Mouse (Mus musculus) MEL (cell line): ENCODE data around the gene Col25a1. TPM values are rescaled to one million over a fixed set of nuclear protein-coding genes. Genes with fewer than 3 reads are reported as not detected.

Source experiments
- DNase-seq: peaks from one replicate; pipeline ENCODE4 v3.0.0; 2011; ENCODE audit warnings: low read depth, low spot score
- H3K27ac ChIP-seq: 2 replicates; pipeline ENCODE4 v1.5.1; 2012; ENCODE audit warnings: low read depth, mild to moderate bottlenecking, control low read depth, low read length, moderate library complexity; ENCODE audit not compliant: control insufficient read depth
- H3K27me3 ChIP-seq, 2 experiments: fragments of 150-350 bp in 1 of 2; sonication (generic) in 1 of 2; 2 replicates each; pipeline ENCODE4 v1.6.1; 2012; ENCODE audit warnings: low read length in 2 of 2, mild to moderate bottlenecking in 2 of 2, improper control_type of control experiment in 1 of 2, moderate library complexity in 1 of 2; ENCODE audit not compliant: insufficient read depth in 2 of 2, control insufficient read depth in 1 of 2
- H3K36me3 ChIP-seq, 2 experiments: 2 replicates each; pipeline ENCODE4 v1.6.1; 2012 to 2014; ENCODE audit warnings: low read length in 2 of 2, improper control_type of control experiment in 1 of 2, inconsistent platforms in 1 of 2, mild to moderate bottlenecking in 1 of 2; ENCODE audit not compliant: insufficient read depth in 2 of 2, control insufficient read depth in 1 of 2
- H3K4me1 ChIP-seq, 2 experiments: fragments of 150-350 bp in 1 of 2; sonication (generic) in 1 of 2; 2 replicates each; pipeline ENCODE4 v1.6.1; 2012; ENCODE audit warnings: low read length in 2 of 2, improper control_type of control experiment in 1 of 2, mild to moderate bottlenecking in 1 of 2; ENCODE audit not compliant: insufficient read depth in 2 of 2, control insufficient read depth in 1 of 2
- H3K4me3 ChIP-seq, 2 experiments: fragments of 150-350 bp in 1 of 2; sonication (generic) in 1 of 2; 2 replicates each; pipeline ENCODE4 v1.5.1; 2012; ENCODE audit warnings: low read depth in 2 of 2, low read length in 2 of 2, mild to moderate bottlenecking in 2 of 2, moderate library complexity in 2 of 2, control low read depth in 1 of 2, improper control_type of control experiment in 1 of 2; ENCODE audit not compliant: control insufficient read depth in 1 of 2, insufficient read depth in 1 of 2
- H3K79me2 ChIP-seq: 2 replicates; pipeline ENCODE4 v1.6.1; 2012; ENCODE audit warnings: mild to moderate bottlenecking, low read length, moderate library complexity; ENCODE audit not compliant: control insufficient read depth, poor library complexity, insufficient read depth
- H3K9ac ChIP-seq: 2 replicates; pipeline ENCODE4 v1.6.1; 2012; ENCODE audit warnings: low read depth, mild to moderate bottlenecking, control low read depth, low read length, moderate library complexity; ENCODE audit not compliant: control insufficient read depth, poor library complexity, severe bottlenecking
- H3K9me3 ChIP-seq: fragments of 150-350 bp; sonication (generic); replicated peaks from 2 replicates; pipeline ENCODE4 v1.6.1; 2012; ENCODE audit warnings: mild to moderate bottlenecking, low read length, improper control_type of control experiment, moderate library complexity; ENCODE audit not compliant: insufficient read depth
- BHLHE40 ChIP-seq: IDR thresholded peaks from 2 replicates; pipeline ENCODE4 v1.6.1; 2012; ENCODE audit warnings: low read depth, mild to moderate bottlenecking, inconsistent platforms, low read length, improper control_type of control experiment, borderline replicate concordance
- E2F4 ChIP-seq: IDR thresholded peaks from 2 replicates; pipeline ENCODE4 v1.6.1; 2011; ENCODE audit warnings: low read depth, low read length, improper control_type of control experiment, borderline replicate concordance
- ELF1 ChIP-seq: IDR thresholded peaks from 2 replicates; pipeline ENCODE4 v1.6.1; 2014; ENCODE audit warnings: low read depth, mild to moderate bottlenecking, inconsistent platforms, low read length, improper control_type of control experiment, moderate library complexity
- ETS1 ChIP-seq: IDR thresholded peaks from 2 replicates; pipeline ENCODE4 v1.6.1; 2012; ENCODE audit warnings: low read depth, mild to moderate bottlenecking, inconsistent platforms, low read length, improper control_type of control experiment, moderate library complexity
- HCFC1 ChIP-seq: IDR thresholded peaks from 2 replicates; pipeline ENCODE4 v1.6.1; 2012; ENCODE audit warnings: low read depth, mild to moderate bottlenecking, inconsistent platforms, low read length, improper control_type of control experiment, moderate library complexity
- KAT2A ChIP-seq: conservative IDR thresholded peaks from 2 replicates; pipeline ENCODE4 v1.6.1; 2012; ENCODE audit warnings: low read depth, low read length, improper control_type of control experiment, inconsistent platforms
- MYB ChIP-seq: IDR thresholded peaks from 2 replicates; pipeline ENCODE4 v1.6.1; 2011; ENCODE audit warnings: mild to moderate bottlenecking, low read depth, low read length, improper control_type of control experiment
- MYC ChIP-seq: IDR thresholded peaks from 2 replicates; pipeline ENCODE4 v1.6.1; 2011; ENCODE audit warnings: low read depth, mild to moderate bottlenecking, low read length, improper control_type of control experiment, moderate library complexity
- NELFE ChIP-seq: IDR thresholded peaks from 2 replicates; pipeline ENCODE4 v1.6.1; 2011; ENCODE audit warnings: low read depth, low read length, improper control_type of control experiment
- NRF1 ChIP-seq: IDR thresholded peaks from 2 replicates; pipeline ENCODE4 v1.6.1; 2014; ENCODE audit warnings: low read depth, mild to moderate bottlenecking, inconsistent platforms, low read length, improper control_type of control experiment, moderate library complexity; ENCODE audit not compliant: poor library complexity, insufficient read depth, severe bottlenecking
- POLR2AphosphoS2 ChIP-seq: IDR thresholded peaks from 2 replicates; pipeline ENCODE4 v1.6.1; 2011; ENCODE audit warnings: low read length, improper control_type of control experiment
- RAD21 ChIP-seq: IDR thresholded peaks from 2 replicates; pipeline ENCODE4 v1.6.1; 2011; ENCODE audit warnings: mild to moderate bottlenecking, low read depth, low read length, improper control_type of control experiment
- RCOR1 ChIP-seq: IDR thresholded peaks from 2 replicates; pipeline ENCODE4 v1.6.1; 2012; ENCODE audit warnings: low read depth, mild to moderate bottlenecking, inconsistent platforms, low read length, improper control_type of control experiment
- SIN3A ChIP-seq: IDR thresholded peaks from 2 replicates; pipeline ENCODE4 v1.6.1; 2012; ENCODE audit warnings: low read length, improper control_type of control experiment, inconsistent platforms
- TBP ChIP-seq: IDR thresholded peaks from 2 replicates; pipeline ENCODE4 v1.8.0; 2011; ENCODE audit warnings: low read depth, low read length, improper control_type of control experiment
- TCF12 ChIP-seq: IDR thresholded peaks from 2 replicates; pipeline ENCODE4 v1.6.1; 2014; ENCODE audit warnings: low read depth, mild to moderate bottlenecking, inconsistent platforms, low read length, improper control_type of control experiment, moderate library complexity
- USF2 ChIP-seq, 2 experiments: IDR thresholded peaks; 2 replicates each; pipeline ENCODE4 v1.6.1; 2011 to 2012; ENCODE audit warnings: improper control_type of control experiment in 2 of 2, low read length in 2 of 2, borderline replicate concordance in 1 of 2, inconsistent platforms in 1 of 2, low read depth in 1 of 2, mild to moderate bottlenecking in 1 of 2; ENCODE audit not compliant: insufficient read depth in 1 of 2
- ZC3H11A ChIP-seq: IDR thresholded peaks from 2 replicates; pipeline ENCODE4 v1.6.1; 2012; ENCODE audit warnings: low read depth, mild to moderate bottlenecking, inconsistent platforms, low read length, improper control_type of control experiment
- ZKSCAN1 ChIP-seq: IDR thresholded peaks from 2 replicates; pipeline ENCODE4 v1.6.1; 2012; ENCODE audit warnings: low read depth, mild to moderate bottlenecking, inconsistent platforms, low read length, improper control_type of control experiment, moderate library complexity
- ZMIZ1 ChIP-seq: IDR thresholded peaks from 2 replicates; pipeline ENCODE4 v1.6.1; 2012; ENCODE audit warnings: low read depth, mild to moderate bottlenecking, inconsistent platforms, low read length, improper control_type of control experiment, moderate library complexity
- ZNF384 ChIP-seq: IDR thresholded peaks from 2 replicates; pipeline ENCODE4 v1.6.1; 2012; ENCODE audit warnings: low read depth, mild to moderate bottlenecking, inconsistent platforms, low read length, improper control_type of control experiment
- polyA plus RNA-seq, 2 experiments: library from polyadenylated mRNA; stranded (reverse) in 1 of 2; unstranded in 1 of 2; fragments of >175 nt in 1 of 2; fragments of >200 nt in 1 of 2; gene quantifications; 2 replicates each; pipeline versions ENCODE4 v1.2.1 to v1.2.4; 2012; ENCODE audit warnings: low replicate concordance in 2 of 2, low read depth in 1 of 2; ENCODE audit not compliant: insufficient read length in 2 of 2, insufficient read depth in 1 of 2, missing spikeins in 1 of 2
- total RNA-seq: library from RNA; depleted of rRNA; stranded (reverse); fragments of 300-350 nt; gene quantifications from 2 replicates; pipeline ENCODE4 v1.2.3, GENCODE M21; 2012

Col25a1 gene
- total and polyA plus RNA-seq, 3 experiments = not detected

GRCm38 (mm10) chr3:130443842-130444627 is 312.7 kb downstream of the Col25a1 start:
- Histone ChIP-seq H3K4me1 (no peaks in the 10 kb centered on the region), H3K9me3 (no peaks in the 10 kb centered on the region), H3K79me2 (no peaks in the 10 kb centered on the region), H3K27ac (no peak overlapping the region), H3K9ac (no peak overlapping the region), H3K27me3 (no peaks in the 10 kb centered on the region), H3K36me3 (no peaks in the 10 kb centered on the region), H3K4me3 (no peak overlapping the region)
- TF ChIP-seq TBP (no peak), RCOR1 (no peak), E2F4 (no peak), MYC (no peak), NRF1 (no peak), HCFC1 (no peak)
- no peak for DNase-seq

- no peaks in the 10 kb centered on the region for H3K9me3 ChIP-seq
- no peak overlapping the region for H3K27ac ChIP-seq
- H3K4me3 ChIP-seq = no peak overlapping the region
- no peaks in the 10 kb centered on the region for H3K4me1 ChIP-seq
- TF ChIP-seq MYB = no peak
- no peak for TF ChIP-seq NELFE
- TF ChIP-seq ELF1 = no peak
- no peak for TF ChIP-seq BHLHE40
- no peak for TF ChIP-seq KAT2A
- no peak for TF ChIP-seq POLR2AphosphoS2
- no peak for TF ChIP-seq ZC3H11A
- TF ChIP-seq SIN3A = no peak
- no peak for TF ChIP-seq ZKSCAN1
- no peak for TF ChIP-seq TCF12
- no peak for TF ChIP-seq E2F4
- TF ChIP-seq ZNF384 = no peak
- TF ChIP-seq ZMIZ1 = no peak
- TF ChIP-seq TBP = no peak
- no peak for TF ChIP-seq ETS1
- no peak for TF ChIP-seq USF2 (IDR thresholded peaks at IDR 0.05; ENCODE audit: borderline replicate concordance in 1 of 2, insufficient read depth in 1 of 2, low read depth in 1 of 2, low read length in 2 of 2)
- TF ChIP-seq RAD21 = no peak
- no peaks in the 10 kb centered on the region for H3K27me3 ChIP-seq
- H3K79me2 ChIP-seq = no peaks in the 10 kb centered on the region
- no peak overlapping the region for H3K9ac ChIP-seq
- H3K36me3 ChIP-seq = no peaks in the 10 kb centered on the region
- DNase-seq = no peak
Observed at GRCm38 (mm10) chr3:130449864-130450263, 318.6 kb downstream of the Col25a1 start.
